Mouse (Mus musculus) forebrain, embryonic 15.5 days (tissue): Measurements from ENCODE around the gene Zc3h12c. TPM values are rescaled to one million over a fixed set of nuclear protein-coding genes. Genes with fewer than 3 reads are reported as not detected.

Experiments
- ATAC-seq: fragments of 200-750 bp; cut with Nextera tagmentation; replicated peaks from 2 replicates; pipeline ENCODE4 v1.8.0; 2017; ENCODE audit warnings: mild to moderate bottlenecking, moderate TSS enrichment, moderate library complexity
- H3K27ac ChIP-seq: fragments of 300-500 bp; sonication (generic); replicated peaks from 2 replicates; pipeline ENCODE4 v1.5.1; 2015; ENCODE audit warnings: mild to moderate bottlenecking, inconsistent platforms
- H3K27me3 ChIP-seq: fragments of 300-500 bp; sonication (generic); 2 replicates; pipeline ENCODE4 v1.6.1; 2015; ENCODE audit warnings: inconsistent platforms
- H3K36me3 ChIP-seq: fragments of 300-500 bp; sonication (generic); 2 replicates; pipeline ENCODE4 v1.6.1; 2015; ENCODE audit warnings: mild to moderate bottlenecking, inconsistent platforms
- H3K4me1 ChIP-seq: fragments of 300-500 bp; sonication (generic); 2 replicates; pipeline ENCODE4 v1.6.1; 2015; ENCODE audit warnings: inconsistent platforms
- H3K4me2 ChIP-seq: fragments of 300-500 bp; sonication (generic); replicated peaks from 2 replicates; pipeline ENCODE4 v1.6.1; 2015; ENCODE audit warnings: mild to moderate bottlenecking, inconsistent platforms
- H3K4me3 ChIP-seq: fragments of 300-500 bp; sonication (generic); 2 replicates; pipeline ENCODE4 v1.5.1; 2015; ENCODE audit warnings: mild to moderate bottlenecking, inconsistent platforms
- H3K9ac ChIP-seq: fragments of 300-500 bp; sonication (generic); replicated peaks from 2 replicates; pipeline ENCODE4 v1.6.1; 2015; ENCODE audit warnings: mild to moderate bottlenecking, inconsistent platforms
- H3K9me3 ChIP-seq: fragments of 300-500 bp; sonication (generic); 2 replicates; pipeline ENCODE4 v1.6.1; 2016; ENCODE audit warnings: inconsistent platforms
- WGBS: fragments of 180-500 bp; shearing (Covaris S2); methylation state at CpG from one replicate; pipeline ENCODE4 v1.1.7; 2015; ENCODE audit warnings: mixed read lengths; 5-methylcytosine and 5-hydroxymethylcytosine counted together
- polyA plus RNA-seq: library from polyadenylated mRNA; unstranded; fragments of >200 nt; fragmentation: Nextera tagmentation; extraction: Ambion mirVana; gene quantifications from 2 replicates; pipeline ENCODE4 v1.2.1, GENCODE M21; 2015

Zc3h12c gene
- polyA plus RNA-seq, 1 experiment from 2014 or later: 7.2 TPM

DNA sequence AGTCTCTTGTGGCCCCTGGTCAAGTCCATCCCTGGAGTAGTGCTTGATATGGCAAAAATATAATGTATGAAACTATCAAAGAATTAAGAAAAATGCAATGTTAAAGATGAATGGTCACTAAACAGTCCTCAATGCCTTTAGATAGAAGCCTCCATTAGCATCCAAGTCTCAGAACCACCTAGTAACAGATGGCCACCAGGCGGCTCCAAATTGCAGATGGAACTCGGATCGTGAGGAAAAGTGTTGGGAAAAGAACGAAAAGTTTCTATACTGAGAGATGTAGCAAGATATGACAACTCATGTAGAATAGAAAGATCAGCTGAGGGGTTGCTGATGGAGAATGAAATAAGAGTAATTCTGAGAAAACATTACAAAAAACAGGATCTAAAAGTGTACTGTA, 38.0 kb downstream of the Zc3h12c start:
- ATAC-seq: no peak
- Histone ChIP-seq H3K4me2 (no peak overlapping the region), H3K4me3 (no peak overlapping the region), H3K9me3 (no peaks in the 10 kb centered on the region), H3K36me3 (peaks cover 10% of the 10 kb centered on the region), H3K4me1 (peaks cover 3% of the 10 kb centered on the region; the same call in 1 of the 2 replicates), H3K27ac (no peak overlapping the region), H3K9ac (no peak overlapping the region), H3K27me3 (no peaks in the 10 kb centered on the region)
- 71% methylated on average over 4 of the region's 4 CpGs for WGBS

DNA sequence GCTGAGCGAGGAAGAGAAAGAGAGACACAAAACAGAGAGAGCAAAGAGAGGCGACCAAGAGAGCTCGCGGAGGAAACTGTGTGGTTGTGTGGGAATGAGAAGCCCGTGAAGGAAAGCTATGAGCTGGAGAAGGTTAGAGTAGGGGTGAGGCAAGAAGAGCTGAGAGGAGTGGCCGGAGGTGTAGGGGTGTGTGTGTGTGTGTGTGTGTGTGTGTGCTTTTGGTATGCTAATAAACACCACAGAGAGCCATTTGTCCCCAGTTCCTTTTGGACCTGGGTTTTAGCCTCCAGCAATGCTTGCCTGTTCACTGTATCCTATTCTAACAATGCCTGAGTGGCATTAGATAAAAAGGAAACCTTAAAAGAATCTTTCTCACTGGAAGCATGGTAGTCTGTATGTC, 43.1 kb downstream of the Zc3h12c start:
- WGBS: 85% methylated on average over 6 of the region's 6 CpGs

GRCm38 (mm10) chr9:52119212-52119611, 49.2 kb downstream of the Zc3h12c start:
- Histone ChIP-seq H3K4me2 (no peak overlapping the region), H3K9me3 (no peaks in the 10 kb centered on the region), H3K4me1 (no peaks in the 10 kb centered on the region), H3K27me3 (no peaks in the 10 kb centered on the region), H3K27ac (no peak overlapping the region), H3K4me3 (no peak overlapping the region), H3K36me3 (peaks cover 47% of the 10 kb centered on the region), H3K9ac (no peak overlapping the region)
- no peak for ATAC-seq
- 93% methylated on average over 4 of the region's 4 CpGs for WGBS

More for the DNA sequence above, 43.1 kb downstream of the Zc3h12c start:
- Histone ChIP-seq H3K4me2 (no peak overlapping the region), H3K9me3 (no peaks in the 10 kb centered on the region), H3K4me3 (no peak overlapping the region), H3K27ac (no peak overlapping the region), H3K36me3 (peaks cover 17% of the 10 kb centered on the region), H3K27me3 (no peaks in the 10 kb centered on the region), H3K4me1 (no peaks in the 10 kb centered on the region), H3K9ac (no peak overlapping the region)
- ATAC-seq: no peak

- Histone ChIP-seq H3K36me3 (peaks cover 40% of the 10 kb centered on the region), H3K9me3 (no peaks in the 10 kb centered on the region), H3K27me3 (no peaks in the 10 kb centered on the region), H3K27ac (no peak overlapping the region), H3K9ac (no peak overlapping the region), H3K4me3 (no peak overlapping the region), H3K4me2 (no peak overlapping the region), H3K4me1 (no peaks in the 10 kb centered on the region)
- WGBS: 93% methylated on average over 5 of the region's 5 CpGs
- ATAC-seq: no peak
Measured at GRCm38 (mm10) chr9:52113091-52113490, 55.3 kb downstream of the Zc3h12c start.

DNA sequence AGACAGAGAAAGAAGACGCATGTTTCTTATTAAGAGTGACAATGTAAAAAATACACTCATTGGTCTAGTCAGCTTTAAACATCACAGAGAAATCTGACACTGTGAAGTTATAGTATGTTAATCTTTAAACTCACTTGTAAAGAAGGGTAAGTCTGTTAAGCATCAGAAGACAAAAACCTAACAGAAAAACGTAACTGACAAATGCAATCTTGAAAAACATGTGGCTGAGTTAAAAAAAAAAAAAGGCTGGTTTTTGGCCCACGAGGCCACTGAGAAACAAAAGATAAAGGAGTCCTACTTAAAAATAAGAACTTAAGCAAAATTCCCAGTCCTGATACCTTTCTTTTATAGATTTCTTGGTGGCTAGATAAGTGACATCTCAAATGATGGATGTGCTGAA, 57.6 kb downstream of the Zc3h12c start:
- Histone ChIP-seq H3K36me3 (peaks cover 23% of the 10 kb centered on the region), H3K27me3 (no peaks in the 10 kb centered on the region), H3K9ac (no peak overlapping the region), H3K4me3 (no peak overlapping the region), H3K27ac (no peak overlapping the region), H3K4me2 (no peak overlapping the region), H3K9me3 (no peaks in the 10 kb centered on the region), H3K4me1 (no peaks in the 10 kb centered on the region)
- 87% methylated on average over 3 of the region's 3 CpGs for WGBS
- ATAC-seq: no peak

GRCm38 (mm10) chr9:52107161-52107560, 61.2 kb downstream of the Zc3h12c start:
- Histone ChIP-seq H3K27ac (no peak overlapping the region), H3K9me3 (no peaks in the 10 kb centered on the region), H3K36me3 (peaks cover 7% of the 10 kb centered on the region), H3K4me1 (no peaks in the 10 kb centered on the region), H3K4me3 (no peak overlapping the region), H3K4me2 (no peak overlapping the region), H3K9ac (no peak overlapping the region), H3K27me3 (no peaks in the 10 kb centered on the region)
- ATAC-seq: no peak
- 99% methylated on average over 3 of the region's 3 CpGs for WGBS

GRCm38 (mm10) chr9:52105423-52105822, 62.9 kb downstream of the Zc3h12c start:
- no peak for ATAC-seq
- Histone ChIP-seq H3K27me3 (no peaks in the 10 kb centered on the region), H3K9me3 (no peaks in the 10 kb centered on the region), H3K9ac (no peak overlapping the region), H3K4me2 (no peak overlapping the region), H3K4me3 (no peak overlapping the region), H3K4me1 (0 out of 2 replicates have a peak, but pooled peaks cover 3% of the 10 kb centered on the region), H3K36me3 (no peaks in the 10 kb centered on the region; the same call in 1 of the 2 replicates), H3K27ac (no peak overlapping the region)
- 90% methylated on average over 6 of the region's 6 CpGs for WGBS

DNA sequence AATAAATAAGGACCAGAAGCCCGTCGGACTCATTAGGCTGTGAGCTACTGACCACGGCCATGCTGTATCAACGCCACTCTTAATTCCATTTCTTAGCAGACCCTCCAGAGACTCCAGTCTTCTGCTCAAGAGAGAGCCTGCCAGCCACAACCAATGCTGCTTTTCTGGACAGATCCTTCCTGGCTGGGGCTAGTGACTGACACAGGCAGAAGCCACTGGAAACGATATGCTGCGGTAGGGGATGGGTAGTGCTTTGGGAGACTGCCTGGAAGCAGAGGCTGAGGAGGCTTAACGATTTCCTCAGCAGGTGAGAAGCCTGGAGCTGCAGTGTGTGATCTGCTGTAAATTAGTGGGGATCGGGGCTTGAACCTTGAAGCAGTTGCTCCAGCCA, 64.2 kb downstream of the Zc3h12c start:
- 0 out of 2 replicates have a peak, but pooled peaks cover 3% of the 10 kb centered on the region for H3K4me1 ChIP-seq
- H3K9ac ChIP-seq: no peak overlapping the region
- no peak for ATAC-seq
- no peak overlapping the region for H3K4me3 ChIP-seq
- H3K27ac ChIP-seq: no peak overlapping the region
- no peaks in the 10 kb centered on the region for H3K9me3 ChIP-seq
- no peaks in the 10 kb centered on the region for H3K36me3 ChIP-seq
- WGBS: 77% methylated on average over 8 of the region's 8 CpGs
- no peaks in the 10 kb centered on the region for H3K27me3 ChIP-seq
- no peak overlapping the region for H3K4me2 ChIP-seq

GRCm38 (mm10) chr9:52103448-52104224, 64.7 kb downstream of the Zc3h12c start:
- Histone ChIP-seq H3K27ac (no peak overlapping the region), H3K4me3 (no peak overlapping the region), H3K36me3 (no peaks in the 10 kb centered on the region), H3K9ac (no peak overlapping the region), H3K4me2 (no peak overlapping the region), H3K4me1 (0 out of 2 replicates have a peak, but pooled peaks cover 3% of the 10 kb centered on the region), H3K9me3 (no peaks in the 10 kb centered on the region), H3K27me3 (no peaks in the 10 kb centered on the region)
- WGBS: 81% methylated on average over 9 of the region's 9 CpGs
- no peak for ATAC-seq

DNA sequence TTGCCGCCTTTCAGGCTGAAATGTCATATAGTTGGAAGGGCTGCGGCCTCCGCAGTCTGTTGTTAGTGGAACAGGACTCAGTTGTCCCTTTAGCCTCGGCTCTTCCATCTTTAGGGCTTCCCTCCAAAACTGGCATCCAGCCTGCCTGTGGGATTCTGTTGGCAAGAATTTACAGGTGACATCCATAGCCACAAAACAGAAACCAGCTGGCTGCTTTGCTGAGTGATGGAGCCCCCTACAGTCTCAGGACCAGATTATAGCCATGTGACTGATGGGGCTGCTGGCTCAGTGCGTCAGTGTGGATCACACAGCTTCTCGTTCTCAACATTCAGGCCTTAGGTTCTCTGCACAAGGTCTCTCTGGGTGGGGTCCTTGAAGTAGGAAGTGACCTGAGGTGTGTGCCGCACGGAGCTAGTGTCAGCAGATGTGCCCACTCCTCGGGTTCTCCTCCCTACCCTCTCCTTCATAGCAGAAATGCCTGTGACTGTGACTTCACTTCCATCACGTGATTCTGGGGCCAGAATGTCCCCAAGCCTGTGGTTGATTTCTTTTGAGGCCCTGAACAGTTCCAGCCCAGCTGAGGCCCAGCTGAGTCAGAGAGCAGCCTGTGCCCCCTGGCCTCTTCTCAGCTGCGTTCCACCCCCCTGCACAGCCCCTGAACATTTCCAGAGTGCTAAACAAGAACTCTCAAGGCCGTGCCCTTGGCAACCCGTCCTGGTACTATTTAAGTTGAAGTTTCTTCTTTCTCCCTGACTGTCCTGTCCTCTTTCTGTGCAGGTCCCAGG, 66.1 kb downstream of the Zc3h12c start:
- no peak; the same call in 1 of the 2 replicates for ATAC-seq
- H3K4me3 ChIP-seq: no peak overlapping the region
- H3K4me2 ChIP-seq: no peak overlapping the region
- 0 out of 2 replicates have a peak, but pooled peaks cover 3% of the 10 kb centered on the region for H3K4me1 ChIP-seq
- WGBS: 65% methylated on average over 13 of the region's 13 CpGs
- no peak overlapping the region for H3K27ac ChIP-seq
- no peaks in the 10 kb centered on the region for H3K9me3 ChIP-seq
- no peaks in the 10 kb centered on the region for H3K27me3 ChIP-seq
- H3K36me3 ChIP-seq: no peaks in the 10 kb centered on the region
- H3K9ac ChIP-seq: no peak overlapping the region

- no peak overlapping the region for H3K27ac ChIP-seq
- no peak overlapping the region for H3K9ac ChIP-seq
- no peak overlapping the region for H3K4me3 ChIP-seq
- 0 out of 2 replicates have a peak, but pooled peaks cover 3% of the 10 kb centered on the region for H3K4me1 ChIP-seq
- no peak for ATAC-seq
- WGBS: 93% methylated on average over 14 of the region's 14 CpGs
- no peak overlapping the region for H3K4me2 ChIP-seq
- H3K36me3 ChIP-seq: no peaks in the 10 kb centered on the region
- no peaks in the 10 kb centered on the region for H3K27me3 ChIP-seq
- H3K9me3 ChIP-seq: no peaks in the 10 kb centered on the region
Measured at GRCm38 (mm10) chr9:52100426-52100825, 67.9 kb downstream of the Zc3h12c start.

GRCm38 (mm10) chr9:52098600-52098999, 69.8 kb downstream of the Zc3h12c start:
- Histone ChIP-seq H3K9ac (no peak overlapping the region), H3K4me3 (no peak overlapping the region), H3K36me3 (no peaks in the 10 kb centered on the region), H3K9me3 (no peaks in the 10 kb centered on the region), H3K4me1 (0 out of 2 replicates have a peak, but pooled peaks cover 3% of the 10 kb centered on the region), H3K4me2 (no peak overlapping the region), H3K27ac (no peak overlapping the region), H3K27me3 (no peaks in the 10 kb centered on the region)
- under 1% methylated on average over 7 of the region's 7 CpGs for WGBS
- peak; percentile 73 for ATAC-seq
